Mouse (Mus musculus) urinary bladder, postnatal 36 days (tissue): Measurements from ENCODE around the gene Ppp1r26.

ENCODE experiments used
- DNase-seq, 2 experiments: peaks; one replicate each; pipeline ENCODE4 v3.0.0; 2022; ENCODE audit warnings: low spot score in 2 of 2, mixed read lengths in 1 of 2

Ppp1r26 gene

DNA sequence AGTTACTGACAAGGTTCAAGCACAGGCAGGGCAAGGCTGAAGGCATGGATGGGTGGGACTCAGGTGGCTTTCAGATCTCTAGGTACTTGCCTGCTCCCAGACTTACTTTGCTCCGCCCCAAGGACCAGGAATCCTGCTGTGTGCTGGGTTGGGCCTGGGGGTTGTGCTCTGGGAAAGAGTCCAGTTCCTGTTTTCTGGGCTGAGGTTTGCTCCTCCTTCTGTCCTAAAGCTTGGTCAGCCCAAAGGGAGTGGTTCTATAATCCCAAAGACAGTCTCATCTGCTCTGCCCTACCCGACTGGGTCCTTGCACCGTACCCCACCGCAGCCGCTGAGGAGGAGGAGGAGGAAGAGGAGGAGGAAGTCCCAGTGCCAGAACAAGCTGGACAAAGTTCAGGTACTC is 50.1 kb downstream of the Ppp1r26 start, which contains the start of gene Gbgt1:
Gene Gbgt1, plus strand, starts transcription at position 221 of the 400 bp plus-strand sequence.
- no peak for DNase-seq

DNA sequence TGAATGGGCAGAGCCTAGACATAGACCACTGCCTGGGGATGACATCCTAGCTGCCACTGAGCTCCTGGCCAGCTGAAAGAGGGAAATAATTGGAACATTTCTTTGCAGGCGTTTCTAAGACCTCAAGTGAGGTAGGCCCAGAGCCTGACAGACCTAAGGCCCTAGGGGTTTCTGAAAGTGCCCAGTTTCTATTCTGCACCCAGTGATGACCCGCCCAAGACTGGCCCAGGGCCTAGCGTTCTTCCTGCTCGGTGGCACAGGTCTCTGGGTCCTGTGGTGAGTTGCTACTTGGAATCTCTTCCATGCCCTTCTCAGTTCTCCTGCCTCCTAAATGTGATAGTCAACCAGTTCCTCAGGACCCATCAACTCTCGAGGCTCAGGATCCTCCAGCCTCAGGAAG is 51.0 kb downstream of the Ppp1r26 start:
- no peak for DNase-seq

DNA sequence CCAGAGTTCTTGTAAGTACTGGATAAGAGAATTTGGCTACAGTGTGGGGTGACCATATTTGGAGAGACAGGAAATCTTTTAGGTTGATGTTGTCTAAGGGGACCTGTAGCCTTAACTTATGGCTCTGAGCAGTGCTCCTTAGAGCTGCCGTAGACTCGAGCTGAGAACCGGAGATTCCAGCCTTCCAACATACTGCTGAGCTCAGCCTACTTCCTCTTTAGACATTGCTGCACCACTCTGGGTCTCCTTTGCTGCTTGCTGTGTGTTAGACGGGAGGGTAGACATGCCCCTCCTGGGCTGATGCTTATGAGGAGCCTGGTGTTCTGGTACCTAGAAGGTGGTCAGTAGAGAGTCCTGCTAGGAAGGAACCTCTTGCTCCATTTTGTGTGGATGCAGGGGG is 51.8 kb downstream of the Ppp1r26 start:
- DNase-seq, result no peak

DNA sequence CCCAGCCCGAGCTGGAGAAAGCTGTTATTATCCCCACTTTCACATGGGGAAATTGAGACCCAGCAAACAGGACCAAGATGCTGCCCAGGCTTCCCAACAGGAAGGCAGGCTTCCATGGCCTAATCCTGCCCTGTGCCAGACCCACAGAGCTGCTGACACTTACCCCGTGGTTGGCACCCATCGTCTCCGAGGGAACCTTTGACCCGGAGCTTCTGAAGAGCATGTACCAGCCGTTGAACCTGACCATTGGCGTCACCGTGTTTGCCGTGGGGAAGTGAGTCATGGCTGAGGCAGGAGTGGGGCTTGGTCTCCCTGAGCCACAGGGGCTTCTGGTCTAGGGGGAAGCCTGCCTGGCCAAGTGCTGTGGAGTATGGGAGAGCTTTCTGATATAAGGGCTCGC is 56.4 kb downstream of the Ppp1r26 start:
- DNase-seq, result no peak

DNA sequence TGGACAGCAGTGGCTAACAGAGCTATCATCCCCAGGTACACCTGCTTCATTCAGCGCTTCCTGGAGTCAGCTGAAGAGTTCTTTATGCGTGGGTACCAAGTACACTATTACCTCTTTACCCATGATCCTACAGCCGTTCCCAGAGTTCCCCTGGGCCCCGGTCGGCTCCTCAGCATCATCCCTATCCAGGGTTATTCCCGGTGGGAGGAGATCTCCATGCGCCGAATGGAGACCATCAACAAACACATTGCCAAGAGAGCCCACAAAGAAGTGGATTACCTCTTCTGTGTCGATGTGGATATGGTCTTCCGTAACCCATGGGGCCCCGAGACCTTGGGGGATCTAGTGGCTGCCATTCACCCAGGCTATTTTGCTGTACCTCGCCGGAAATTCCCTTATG is 58.1 kb downstream of the Ppp1r26 start:
- no peak for DNase-seq
